Mouse (Mus musculus) embryonic facial prominence, embryonic 11.5 days (tissue): ENCODE data around the gene Ttc39a. TPM values are rescaled to one million over a fixed set of nuclear protein-coding genes. Genes with fewer than 3 reads are reported as not detected.
"Not testable (repeated sequence)": the region's sequence is repeated elsewhere in the genome, so short reads cannot be mapped to it uniquely, and the experiment has no call there.

Source experiments
- ATAC-seq: fragments of 200-750 bp; cut with Nextera tagmentation; replicated peaks from 2 replicates; pipeline ENCODE4 v1.8.0; 2017; ENCODE audit warnings: low read depth; ENCODE audit not compliant: insufficient number of reproducible peaks, low FRiP score, low TSS enrichment
- DNase-seq: peaks from one replicate; pipeline ENCODE4 v3.0.0-alpha.2; 2015; ENCODE audit warnings: low spot score
- H3K27ac ChIP-seq: fragments of 300-500 bp; sonication (generic); replicated peaks from 2 replicates; pipeline ENCODE4 v1.5.1; 2014; ENCODE audit warnings: mild to moderate bottlenecking, low read depth, low read length, control low read depth
- H3K27me3 ChIP-seq: fragments of 300-500 bp; sonication (generic); 2 replicates; pipeline ENCODE4 v1.6.1; 2014; ENCODE audit warnings: mild to moderate bottlenecking, low read length, moderate library complexity, mixed read lengths; ENCODE audit not compliant: control insufficient read depth, insufficient read depth
- H3K36me3 ChIP-seq: fragments of 300-500 bp; sonication (generic); replicated peaks from 2 replicates; pipeline ENCODE4 v1.6.1; 2014; ENCODE audit warnings: low read depth, mild to moderate bottlenecking, low read length, moderate library complexity, mixed read lengths; ENCODE audit not compliant: control insufficient read depth, insufficient read depth
- H3K4me1 ChIP-seq: fragments of 300-500 bp; sonication (generic); 2 replicates; pipeline ENCODE4 v1.6.1; 2014; ENCODE audit warnings: low read length, mixed read lengths; ENCODE audit not compliant: control insufficient read depth, insufficient read depth
- H3K4me2 ChIP-seq: fragments of 300-500 bp; sonication (generic); 2 replicates; pipeline ENCODE4 v1.6.1; 2014; ENCODE audit warnings: low read depth, mild to moderate bottlenecking, control low read depth, low read length, moderate library complexity
- H3K4me3 ChIP-seq: fragments of 300-500 bp; sonication (generic); 2 replicates; pipeline ENCODE4 v1.5.1; 2014; ENCODE audit warnings: low read depth, low read length, control low read depth
- H3K9ac ChIP-seq: fragments of 300-500 bp; sonication (generic); replicated peaks from 2 replicates; pipeline ENCODE4 v1.6.1; 2014; ENCODE audit warnings: mild to moderate bottlenecking, control low read depth, low read length
- H3K9me3 ChIP-seq: fragments of 300-500 bp; sonication (generic); replicated peaks from 2 replicates; pipeline ENCODE4 v1.6.1; 2016; ENCODE audit warnings: mild to moderate bottlenecking, low read length, inconsistent platforms, mixed read lengths; ENCODE audit not compliant: control insufficient read depth
- WGBS: fragments of 180-500 bp; shearing (Covaris S2); extraction: QIAGEN DNeasy Blood & Tissue Kit; methylation state at CpG from one replicate; pipeline ENCODE4 v1.1.7; 2014; 5-methylcytosine and 5-hydroxymethylcytosine counted together
- polyA plus RNA-seq: library from polyadenylated mRNA; unstranded; fragments of >200 nt; fragmentation: Nextera tagmentation; extraction: Ambion mirVana; gene quantifications from 2 replicates; pipeline ENCODE4 v1.2.1, GENCODE M21; 2014

The Ttc39a gene
- polyA plus RNA-seq, 1 experiment from 2014 or later = 4.8 TPM

DNA sequence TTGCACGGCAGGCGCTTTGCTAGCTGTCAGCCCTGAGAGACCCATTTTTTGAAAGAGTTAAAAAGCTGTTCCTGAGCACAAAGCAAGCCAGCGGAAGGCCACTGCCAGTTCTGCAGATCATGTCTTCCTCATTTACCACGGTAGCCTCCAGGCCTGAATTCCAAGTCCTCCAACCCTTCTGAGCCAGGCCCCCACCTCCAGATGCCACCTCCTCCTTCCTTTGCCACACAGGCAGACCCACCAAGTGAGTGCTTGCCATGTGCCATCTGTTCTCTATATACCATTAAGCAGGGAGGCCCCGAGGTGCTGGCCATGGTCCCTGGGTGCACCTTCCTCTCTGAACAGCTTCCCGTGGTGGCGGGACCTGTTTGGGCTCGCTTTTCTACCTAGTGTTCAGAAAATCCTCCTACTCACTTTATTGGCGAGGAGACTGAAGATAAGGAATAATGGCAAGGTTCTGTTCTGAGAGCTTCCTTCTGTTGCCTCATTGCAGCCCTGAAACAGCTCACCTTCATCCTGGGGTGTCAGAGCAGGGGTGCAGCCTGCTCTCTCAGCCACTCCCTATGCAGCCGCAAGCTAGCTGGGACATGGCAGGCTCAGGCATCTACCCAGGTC, 6.0 kb upstream of the Ttc39a start:
- H3K27ac ChIP-seq = no peak overlapping the region
- DNase-seq = no peak
- H3K9me3 ChIP-seq = no peaks in the 10 kb centered on the region
- no peak overlapping the region for H3K4me3 ChIP-seq
- no peaks in the 10 kb centered on the region for H3K27me3 ChIP-seq
- ATAC-seq = no peak
- H3K36me3 ChIP-seq = no peaks in the 10 kb centered on the region
- no peak overlapping the region for H3K9ac ChIP-seq
- H3K4me2 ChIP-seq = no peak overlapping the region
- no peaks in the 10 kb centered on the region for H3K4me1 ChIP-seq
- 79% methylated on average over 10 of the region's 10 CpGs for WGBS

- Histone ChIP-seq H3K27me3 (no peaks in the 10 kb centered on the region), H3K4me2 (no peak overlapping the region), H3K9ac (no peak overlapping the region), H3K9me3 (no peaks in the 10 kb centered on the region), H3K27ac (no peak overlapping the region), H3K4me1 (peaks cover 3% of the 10 kb centered on the region; the same call in 1 of the 2 replicates), H3K4me3 (no peak overlapping the region), H3K36me3 (no peaks in the 10 kb centered on the region)
- ATAC-seq (no peak), DNase-seq (no peak)
- 75% methylated on average over 5 of the region's 5 CpGs for WGBS
Measured at GRCm38 (mm10) chr4:109401176-109401689, 5.2 kb upstream of the Ttc39a start.

DNA sequence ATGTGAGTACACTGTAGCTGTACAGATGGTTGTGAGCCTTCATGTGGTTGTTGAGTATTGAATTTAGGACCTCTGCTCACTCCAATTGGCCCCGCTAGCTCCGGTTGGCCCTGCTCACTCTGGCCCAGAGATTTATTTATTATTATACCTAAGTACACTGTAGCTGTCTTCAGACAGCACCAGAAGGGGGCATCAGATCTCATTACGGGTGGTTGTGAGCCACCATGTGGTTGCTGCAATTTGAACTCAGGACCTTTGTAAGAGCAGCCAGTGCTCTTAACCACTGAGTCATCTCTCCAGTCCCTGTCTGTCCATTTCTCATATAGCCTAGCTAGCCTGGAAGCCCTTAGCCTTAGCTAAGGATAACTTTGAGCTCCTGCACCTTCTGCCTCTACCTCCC, 1.5 kb upstream of the Ttc39a start:
- not testable (repeated sequence) for H3K27ac ChIP-seq, H3K4me3 ChIP-seq, H3K4me1 ChIP-seq, H3K9me3 ChIP-seq, H3K36me3 ChIP-seq, H3K4me2 ChIP-seq, ATAC-seq, H3K27me3 ChIP-seq, DNase-seq, H3K9ac ChIP-seq
- 89% methylated on average over 3 of the region's 3 CpGs for WGBS

DNA sequence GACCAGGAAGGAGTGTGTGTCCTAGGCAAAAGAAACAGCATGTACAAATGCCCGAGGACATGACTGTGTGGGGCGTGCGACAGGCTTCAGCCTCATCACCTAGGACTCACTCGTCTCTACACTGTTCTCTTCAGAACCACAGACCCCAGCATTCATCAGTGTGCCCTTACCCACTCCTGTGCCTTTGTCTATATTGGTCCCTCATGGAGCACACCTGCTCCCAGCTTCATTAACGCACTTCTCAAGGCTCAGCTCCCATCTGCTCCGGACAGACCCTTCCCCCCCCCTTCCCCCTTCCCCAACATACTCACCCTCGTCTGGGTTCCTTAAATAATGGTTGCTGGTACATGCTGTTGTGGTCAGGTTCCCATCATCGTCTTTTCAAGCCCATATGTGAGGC, 1.0 kb upstream of the Ttc39a start:
- Histone ChIP-seq H3K9ac (no peak overlapping the region), H3K27me3 (peaks cover 2% of the 10 kb centered on the region; the same call in 1 of the 2 replicates), H3K4me1 (peaks cover 4% of the 10 kb centered on the region; the same call in 1 of the 2 replicates), H3K27ac (no peak overlapping the region), H3K9me3 (no peaks in the 10 kb centered on the region), H3K4me2 (no peak overlapping the region), H3K36me3 (no peaks in the 10 kb centered on the region), H3K4me3 (no peak overlapping the region)
- ATAC-seq (0 out of 2 replicates have a peak, but pooled peaks have one; percentile 9), DNase-seq (no peak)
- 69% methylated on average over 8 of the region's 8 CpGs for WGBS

- ATAC-seq (peak; percentile 1; the same call in 1 of the 2 replicates), DNase-seq (peak; percentile 56)
- Histone ChIP-seq H3K27ac (no peak overlapping the region), H3K9me3 (no peaks in the 10 kb centered on the region), H3K36me3 (no peaks in the 10 kb centered on the region), H3K4me2 (peak overlapping the region; percentile 97), H3K4me3 (peak overlapping the region; percentile 60; the same call in 1 of the 2 replicates), H3K9ac (no peak overlapping the region; the same call in 1 of the 2 replicates), H3K4me1 (peaks cover 4% of the 10 kb centered on the region; the same call in 1 of the 2 replicates), H3K27me3 (peaks cover 2% of the 10 kb centered on the region; the same call in 1 of the 2 replicates)
- 5% methylated on average over 3 of the region's 3 CpGs for WGBS
Measured at GRCm38 (mm10) chr4:109406054-109406485, 353 bp upstream of the Ttc39a start.

DNA sequence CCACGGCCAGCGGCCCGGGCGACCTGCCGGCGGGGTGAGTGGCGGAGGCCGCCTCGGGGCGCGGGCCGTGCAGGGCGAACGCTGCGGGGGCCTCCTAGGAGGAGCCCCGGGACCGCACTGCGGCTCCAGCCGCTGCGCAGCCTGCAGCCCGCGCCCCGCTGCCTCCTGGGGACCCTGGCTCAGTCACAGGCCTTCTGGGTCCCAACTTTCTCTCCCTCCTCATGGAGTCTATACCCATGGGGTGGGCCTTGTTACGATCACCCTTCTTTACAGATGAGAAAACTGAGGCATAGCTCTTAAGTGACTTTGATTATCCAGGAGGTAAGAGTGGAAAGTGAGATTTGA, 725 bp downstream of the Ttc39a start:
- DNase-seq = peak; percentile 44
- H3K9me3 ChIP-seq = no peaks in the 10 kb centered on the region
- WGBS = 2% methylated on average over 18 of the region's 24 CpGs
- peaks cover 2% of the 10 kb centered on the region; the same call in 1 of the 2 replicates for H3K27me3 ChIP-seq
- H3K9ac ChIP-seq = peak overlapping the region; percentile 76
- H3K4me3 ChIP-seq = peak overlapping the region; percentile 60
- H3K4me2 ChIP-seq = peak overlapping the region; percentile 97
- no peak; the same call in 1 of the 2 replicates for ATAC-seq
- no peaks in the 10 kb centered on the region for H3K36me3 ChIP-seq
- no peak overlapping the region for H3K27ac ChIP-seq
- peaks cover 4% of the 10 kb centered on the region; the same call in 1 of the 2 replicates for H3K4me1 ChIP-seq

DNA sequence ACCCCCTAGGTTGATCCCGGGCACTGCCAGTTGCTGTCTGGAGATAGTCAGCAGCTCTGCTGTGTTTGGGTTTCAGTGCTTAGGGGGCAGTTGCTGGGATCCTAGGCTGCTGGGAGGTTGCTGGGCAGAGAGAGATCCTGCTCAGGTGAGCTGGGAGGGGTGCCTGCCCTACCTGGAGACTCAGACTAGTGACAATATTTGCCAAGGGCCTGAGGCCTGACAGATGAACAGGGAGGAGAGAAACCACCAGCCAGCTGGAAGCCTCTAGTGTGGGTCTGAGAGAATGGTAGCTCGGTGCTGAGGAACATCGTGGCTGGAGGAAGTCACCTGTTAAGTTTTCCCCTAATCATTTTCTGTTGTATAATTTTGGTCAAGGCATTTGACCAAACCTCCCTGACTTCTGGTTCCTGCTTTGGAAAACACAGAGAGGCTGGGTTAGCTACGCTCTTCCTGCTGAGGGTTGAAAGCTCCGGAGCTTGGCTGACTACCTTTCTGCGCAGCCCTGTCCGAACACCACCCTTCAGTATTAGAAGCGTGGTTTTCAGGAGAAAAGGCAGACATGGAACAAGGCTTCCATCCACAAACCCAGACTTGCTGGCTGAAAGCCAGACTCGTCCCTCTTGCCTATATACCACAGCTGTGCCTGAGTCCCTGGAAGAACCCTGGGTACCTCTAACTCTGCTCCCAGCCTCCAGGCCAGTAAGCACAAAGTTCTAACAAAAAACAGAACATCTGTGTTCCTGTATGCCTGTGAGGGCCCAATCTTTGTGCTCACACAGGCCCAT, 1.5 kb downstream of the Ttc39a start:
- 84% methylated on average over 9 of the region's 9 CpGs for WGBS
- no peak overlapping the region; the same call in 1 of the 2 replicates for H3K4me3 ChIP-seq
- no peak for ATAC-seq
- no peaks in the 10 kb centered on the region for H3K36me3 ChIP-seq
- peaks cover 2% of the 10 kb centered on the region; the same call in 1 of the 2 replicates for H3K27me3 ChIP-seq
- no peaks in the 10 kb centered on the region for H3K9me3 ChIP-seq
- no peak overlapping the region for H3K4me2 ChIP-seq
- DNase-seq = no peak
- H3K9ac ChIP-seq = no peak overlapping the region
- no peak overlapping the region for H3K27ac ChIP-seq
- H3K4me1 ChIP-seq = peaks cover 4% of the 10 kb centered on the region; the same call in 1 of the 2 replicates
